Mouse (Mus musculus) heart, adult 2 months (tissue): Measurements from ENCODE around the gene Gm20662. TPM values are rescaled to one million over a fixed set of nuclear protein-coding genes. Genes with fewer than 3 reads are reported as not detected.
"Not testable (repeated sequence)": the region's sequence is repeated elsewhere in the genome, so short reads cannot be mapped to it uniquely, and the experiment has no call there.

Experiments used
- DNase-seq, 2 experiments: peaks; one replicate each; pipeline ENCODE4 v3.0.0; 2021
- H3K27ac ChIP-seq: fragments of 200-600 bp; 2 replicates; pipeline ENCODE4 v1.8.1; 2022
- H3K27me3 ChIP-seq: fragments of 200-500 bp; 2 replicates; pipeline ENCODE4 v1.6.1; 2012; ENCODE audit warnings: mild to moderate bottlenecking, low read length, inconsistent platforms, mixed read lengths; ENCODE audit not compliant: control insufficient read depth, insufficient read depth
- H3K36me3 ChIP-seq: fragments of 200-500 bp; 2 replicates; pipeline ENCODE4 v1.6.1; 2012; ENCODE audit warnings: low read length, inconsistent platforms; ENCODE audit not compliant: control insufficient read depth, insufficient read depth
- H3K4me1 ChIP-seq: fragments of 200-500 bp; 2 replicates; pipeline ENCODE4 v1.6.1; 2011; ENCODE audit warnings: low read length; ENCODE audit not compliant: control insufficient read depth, insufficient read depth
- H3K4me3 ChIP-seq: fragments of 200-600 bp; 2 replicates; pipeline ENCODE4 v1.8.1; 2022
- H3K79me2 ChIP-seq: fragments of 200-500 bp; replicated peaks from 2 replicates; pipeline ENCODE4 v1.6.1; 2012; ENCODE audit warnings: mild to moderate bottlenecking, inconsistent platforms, low read length, moderate library complexity, mixed read lengths; ENCODE audit not compliant: control insufficient read depth, insufficient read depth
- H3K9ac ChIP-seq: fragments of 200-500 bp; 2 replicates; pipeline ENCODE4 v1.6.1; 2012; ENCODE audit warnings: low read depth, mild to moderate bottlenecking, control low read depth, inconsistent platforms, low read length, mixed read lengths
- CTCF ChIP-seq: fragments of 200-600 bp; IDR thresholded peaks from 2 replicates; pipeline ENCODE4 v1.8.1; 2022; ENCODE audit warnings: antibody characterized with exemption, mild to moderate bottlenecking, moderate library complexity
- EP300 ChIP-seq: fragments of 200-500 bp; IDR thresholded peaks from 2 replicates; pipeline ENCODE4 v1.6.1; 2011; ENCODE audit warnings: low read depth, low read length, control low read depth; ENCODE audit not compliant: insufficient read depth
- POLR2A ChIP-seq: fragments of 200-500 bp; IDR thresholded peaks from 2 replicates; pipeline ENCODE4 v1.6.1; 2011; ENCODE audit warnings: mild to moderate bottlenecking, low read depth, low read length, control low read depth; ENCODE audit not compliant: insufficient read depth
- WGBS: fragments of 180-500 bp; shearing (Covaris S2); methylation state at CpG from one replicate; pipeline ENCODE4 v1.1.7; 2018; 5-methylcytosine and 5-hydroxymethylcytosine counted together
- intact Hi-C: fragments of 180-260 bp; cut with DNase I; formaldehyde crosslinking; loops from one replicate; pipeline ENCODE4 v1.15.1; 2025
- polyA plus RNA-seq: library from polyadenylated mRNA; depleted of rRNA; stranded (reverse); fragments of >200 nt; gene quantifications from 2 replicates; pipeline ENCODE4 v1.2.3, GENCODE M21; 2012
- total RNA-seq, 2 experiments: library from RNA; stranded (reverse); gene quantifications; 2 replicates each; pipeline ENCODE4 v1.2.3; 2021

Gene Gm20662
- total and polyA plus RNA-seq, 3 experiments = 1.4 to 2.3 (median 1.8) TPM

GRCm38 (mm10) chr9:108008041-108008440 lies 11.9 kb downstream of the Gm20662 start:
- Histone ChIP-seq H3K9ac (no peak overlapping the region), H3K79me2 (peaks cover 20% of the 10 kb centered on the region), H3K4me1 (peaks cover 21% of the 10 kb centered on the region), H3K27ac (no peak overlapping the region), H3K36me3 (peaks cover 26% of the 10 kb centered on the region), H3K4me3 (no peak overlapping the region), H3K27me3 (no peaks in the 10 kb centered on the region)
- TF ChIP-seq CTCF (no peak), EP300 (no peak), POLR2A (no peak)
- DNase-seq = no peak
- intact Hi-C loops = no loop called here
- 80% methylated on average over 5 of the region's 5 CpGs for WGBS

GRCm38 (mm10) chr9:108010385-108010784 lies 14.2 kb downstream of the Gm20662 start:
- peaks cover 17% of the 10 kb centered on the region for H3K79me2 ChIP-seq
- no peak for DNase-seq
- H3K36me3 ChIP-seq = peaks cover 23% of the 10 kb centered on the region
- H3K27ac ChIP-seq = no peak overlapping the region
- no peak for TF ChIP-seq CTCF
- no peaks in the 10 kb centered on the region for H3K27me3 ChIP-seq
- intact Hi-C loops = no loop called here
- peaks cover 17% of the 10 kb centered on the region for H3K4me1 ChIP-seq
- H3K9ac ChIP-seq = no peak overlapping the region
- H3K4me3 ChIP-seq = no peak overlapping the region

- H3K4me3 ChIP-seq, H3K79me2 ChIP-seq, H3K27me3 ChIP-seq, H3K9ac ChIP-seq, intact Hi-C loops, H3K27ac ChIP-seq, DNase-seq: not testable (repeated sequence)
- peak; percentile 32 for TF ChIP-seq CTCF
- Histone ChIP-seq H3K36me3 (peaks cover 29% of the 10 kb centered on the region), H3K4me1 (peaks cover 15% of the 10 kb centered on the region)
- 92% methylated on average over 2 of the region's 2 CpGs for WGBS
Observed at GRCm38 (mm10) chr9:108013577-108013976, 17.4 kb downstream of the Gm20662 start.

- DNase-seq = no peak
- H3K4me1 ChIP-seq = peaks cover 9% of the 10 kb centered on the region
- TF ChIP-seq POLR2A = no peak
- no peak for TF ChIP-seq CTCF
- TF ChIP-seq EP300 = no peak
- H3K27me3 ChIP-seq = no peaks in the 10 kb centered on the region
- WGBS = 74% methylated on average over 3 of the region's 3 CpGs
- H3K79me2 ChIP-seq = peaks cover 4% of the 10 kb centered on the region
- H3K4me3 ChIP-seq = no peak overlapping the region
- intact Hi-C loops = no loop called here
- no peak overlapping the region for H3K27ac ChIP-seq
- no peak overlapping the region for H3K9ac ChIP-seq
- H3K36me3 ChIP-seq = peaks cover 34% of the 10 kb centered on the region
Observed at GRCm38 (mm10) chr9:108017127-108017526, 21.0 kb downstream of the Gm20662 start.

- Histone ChIP-seq H3K4me1 (peaks cover 6% of the 10 kb centered on the region), H3K36me3 (peaks cover 27% of the 10 kb centered on the region), H3K79me2 (peaks cover 6% of the 10 kb centered on the region), H3K4me3 (no peak overlapping the region), H3K9ac (no peak overlapping the region; the same call in 1 of the 2 replicates), H3K27me3 (no peaks in the 10 kb centered on the region), H3K27ac (peak overlapping the region; percentile 52)
- DNase-seq = no peak
- intact Hi-C loops = no loop called here
- no peak for TF ChIP-seq CTCF
- no peak for TF ChIP-seq EP300
- TF ChIP-seq POLR2A = no peak
- WGBS = 73% methylated on average over 1 of the region's 1 CpGs
Observed at GRCm38 (mm10) chr9:108020741-108021140, 24.6 kb downstream of the Gm20662 start.

GRCm38 (mm10) chr9:108023216-108023615 lies 27.1 kb downstream of the Gm20662 start:
- 86% methylated on average over 3 of the region's 3 CpGs for WGBS
- H3K36me3 ChIP-seq = peaks cover 18% of the 10 kb centered on the region
- peaks cover 4% of the 10 kb centered on the region for H3K4me1 ChIP-seq
- H3K27ac ChIP-seq = no peak overlapping the region
- DNase-seq = no peak
- intact Hi-C loops = no loop called here
- no peaks in the 10 kb centered on the region for H3K27me3 ChIP-seq
- TF ChIP-seq CTCF (no peak), POLR2A (no peak), EP300 (no peak)
- H3K9ac ChIP-seq = no peak overlapping the region
- no peak overlapping the region for H3K4me3 ChIP-seq
- H3K79me2 ChIP-seq = peaks cover 6% of the 10 kb centered on the region

GRCm38 (mm10) chr9:108026584-108026983 lies 30.4 kb downstream of the Gm20662 start:
- Histone ChIP-seq H3K4me1 (peaks cover 2% of the 10 kb centered on the region), H3K4me3 (no peak overlapping the region), H3K27me3 (no peaks in the 10 kb centered on the region), H3K9ac (no peak overlapping the region), H3K79me2 (peaks cover 4% of the 10 kb centered on the region; the same call in 1 of the 2 replicates), H3K36me3 (peaks cover 5% of the 10 kb centered on the region), H3K27ac (no peak overlapping the region)
- DNase-seq = no peak
- intact Hi-C loops = no loop called here
- 85% methylated on average over 3 of the region's 3 CpGs for WGBS
- TF ChIP-seq CTCF (peak; percentile 40), EP300 (no peak)
